Mouse (Mus musculus): Measurements from ENCODE around the gene Ppard.
"Not testable (repeated sequence)": the region's sequence is repeated elsewhere in the genome, so short reads cannot be mapped to it uniquely, and the experiment has no call there.

The Ppard gene

GRCm38 (mm10) chr17:28232475-28233060 lies at the start of gene Ppard:
Gene Ppard (plus strand): TSS chr17:28232700.
- peak; percentile 99 for DNase-seq (ENCODE audit: extremely low spot score)

DNA sequence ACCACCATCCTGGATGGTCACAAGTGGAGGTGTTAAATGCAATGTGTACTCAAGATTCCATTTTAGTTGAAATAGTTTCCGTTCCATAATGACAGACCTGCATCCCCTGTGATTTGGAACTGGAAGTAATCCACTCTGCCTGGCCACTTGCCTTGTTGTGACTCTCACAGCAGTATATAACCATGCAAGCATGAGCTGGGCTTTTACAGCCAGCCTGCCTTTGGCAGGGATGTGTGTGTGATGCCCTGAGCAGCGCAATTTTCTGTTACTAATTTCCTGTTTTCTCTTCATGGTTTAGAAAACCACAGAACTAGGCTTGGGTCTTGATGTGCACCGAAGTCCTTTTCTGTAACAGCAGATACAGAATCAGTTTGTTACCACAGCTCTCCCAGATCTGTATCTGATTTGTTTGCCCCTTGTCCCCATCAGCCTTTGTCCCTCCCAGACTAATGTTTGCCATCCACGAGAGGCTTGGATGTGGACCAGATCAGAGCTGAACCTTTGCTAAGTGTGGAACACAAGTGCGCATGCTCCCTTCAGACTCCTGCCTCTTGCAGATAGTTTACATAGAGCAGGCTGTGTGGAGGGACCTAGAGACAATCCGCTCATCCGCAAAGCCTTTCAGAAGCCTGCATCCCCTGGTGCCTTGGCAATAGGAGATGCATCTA lies 47.4 kb upstream of the Ppard start:
- DNase-seq (ENCODE audit: extremely low spot score), result no peak

DNA sequence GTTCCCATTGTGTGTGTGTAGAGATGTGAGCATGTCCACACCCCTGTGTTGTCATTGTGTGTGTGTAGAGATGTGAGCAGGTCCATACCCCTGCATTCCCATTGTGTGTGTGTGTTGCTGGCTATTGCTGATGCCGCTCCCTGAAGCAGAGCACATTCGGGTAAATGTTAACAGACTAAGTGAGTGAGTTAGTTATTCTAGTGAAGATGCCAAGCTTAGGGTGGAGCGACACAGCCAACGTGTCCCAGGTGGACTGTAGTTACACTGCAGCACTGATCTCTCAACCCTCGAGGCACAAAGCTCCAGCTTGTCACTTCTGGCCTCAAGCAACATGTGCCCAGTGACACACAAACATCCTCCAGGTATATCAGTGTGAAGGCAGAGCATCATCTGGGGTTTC lies 44.2 kb upstream of the Ppard start:
- DNase-seq (ENCODE audit: extremely low spot score), result no peak

DNA sequence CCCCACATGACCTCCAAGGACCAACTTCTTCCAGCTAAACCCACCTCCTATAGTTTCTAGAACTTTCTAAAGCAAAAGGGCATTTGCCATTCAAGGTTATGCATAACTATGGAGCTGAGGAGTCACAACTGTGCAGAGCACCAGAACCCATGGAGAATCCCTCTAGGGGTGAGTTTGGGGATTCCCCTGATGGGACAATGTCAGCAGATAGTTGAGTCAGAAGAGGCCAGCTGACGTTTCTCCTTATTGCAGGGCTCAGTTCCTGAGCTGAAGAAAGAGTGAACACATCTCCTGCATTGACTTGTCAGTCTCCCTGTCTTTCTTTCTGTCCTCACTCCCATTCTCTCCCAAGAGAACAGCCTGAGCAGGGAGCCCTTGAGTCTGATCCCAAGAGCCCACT lies 39.7 kb upstream of the Ppard start:
- no peak for DNase-seq (ENCODE audit: extremely low spot score)

DNA sequence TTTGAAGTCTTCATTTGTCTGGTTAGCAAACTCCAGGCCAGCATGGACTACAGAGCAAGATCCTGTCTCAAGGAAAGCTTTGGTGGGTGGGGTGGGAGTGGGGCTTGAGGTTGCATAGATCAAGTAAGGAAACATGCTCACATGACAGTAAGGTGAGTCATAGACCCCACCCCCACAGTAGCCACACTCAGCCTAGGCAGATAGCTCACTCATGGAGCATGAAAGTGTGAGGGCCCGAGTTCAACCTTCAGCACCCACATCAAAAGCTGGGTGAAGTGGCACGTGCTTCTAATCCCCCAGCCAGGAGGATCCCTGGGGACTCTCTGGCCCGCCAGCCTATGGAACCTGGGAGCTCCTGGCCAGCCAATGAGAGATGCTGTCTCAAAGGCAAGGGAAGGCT lies 38.9 kb upstream of the Ppard start:
- DNase-seq (ENCODE audit: extremely low spot score), result no peak

DNA sequence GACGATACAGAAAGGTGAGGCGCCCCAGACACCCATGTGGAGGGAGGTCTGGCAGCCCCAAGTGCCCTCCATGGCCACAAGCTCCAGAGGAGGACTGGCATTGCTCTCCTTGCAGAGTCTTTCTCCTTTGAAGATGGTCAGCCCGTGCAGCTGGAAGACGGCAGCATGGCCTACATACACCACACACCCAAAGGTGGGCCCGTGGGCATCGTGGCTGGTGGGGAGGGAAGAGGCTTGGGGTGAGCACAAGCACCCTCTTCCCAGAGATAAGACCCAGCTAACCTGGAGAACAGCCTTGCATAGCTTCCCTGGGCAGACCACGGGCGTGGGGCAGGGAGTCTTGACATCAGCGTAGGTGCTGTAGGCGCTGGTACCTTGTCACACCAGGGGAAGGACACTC lies 37.5 kb upstream of the Ppard start:
- no peak for DNase-seq (ENCODE audit: extremely low spot score)

DNA sequence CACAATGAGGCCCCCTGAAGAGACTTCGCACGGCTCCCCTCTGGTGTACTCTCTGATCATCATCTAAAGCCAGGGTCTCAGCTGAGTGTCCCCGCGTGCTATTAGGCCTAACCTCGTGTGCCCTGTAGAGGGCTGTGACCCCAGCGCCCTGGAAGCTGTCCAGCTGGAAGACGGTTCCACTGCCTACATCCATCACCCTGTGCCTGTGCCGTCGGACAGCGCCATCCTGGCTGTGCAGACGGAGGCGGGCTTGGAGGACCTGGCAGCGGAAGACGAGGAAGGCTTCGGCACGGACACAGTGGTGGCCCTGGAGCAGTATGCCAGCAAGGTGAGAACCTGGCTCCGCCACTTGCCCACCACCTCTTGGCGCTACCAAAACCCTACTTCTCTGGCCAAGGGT lies 34.9 kb upstream of the Ppard start:
- DNase-seq (ENCODE audit: extremely low spot score), result no peak

DNA sequence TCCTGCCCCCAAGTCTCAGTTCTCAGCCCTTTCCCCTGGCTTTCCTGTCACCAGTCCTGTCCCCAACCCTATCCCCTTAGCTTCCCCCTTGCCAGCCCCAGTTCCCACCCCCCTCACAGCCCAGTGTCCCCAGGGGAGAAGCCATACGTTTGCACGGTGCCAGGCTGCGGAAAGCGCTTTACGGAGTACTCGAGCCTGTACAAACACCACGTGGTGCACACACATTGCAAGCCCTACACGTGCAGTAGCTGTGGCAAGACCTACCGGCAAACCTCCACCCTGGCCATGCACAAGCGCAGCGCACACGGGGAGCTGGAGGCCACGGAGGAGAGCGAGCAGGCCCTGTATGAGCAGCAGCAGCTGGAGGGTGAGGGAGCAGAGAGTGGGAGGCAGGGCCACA lies 30.5 kb upstream of the Ppard start:
- no peak for DNase-seq (ENCODE audit: extremely low spot score)

GRCm38 (mm10) chr17:28204052-28204720 lies 28.3 kb upstream of the Ppard start:
- peak; percentile 63 for DNase-seq (ENCODE audit: extremely low spot score)

DNA sequence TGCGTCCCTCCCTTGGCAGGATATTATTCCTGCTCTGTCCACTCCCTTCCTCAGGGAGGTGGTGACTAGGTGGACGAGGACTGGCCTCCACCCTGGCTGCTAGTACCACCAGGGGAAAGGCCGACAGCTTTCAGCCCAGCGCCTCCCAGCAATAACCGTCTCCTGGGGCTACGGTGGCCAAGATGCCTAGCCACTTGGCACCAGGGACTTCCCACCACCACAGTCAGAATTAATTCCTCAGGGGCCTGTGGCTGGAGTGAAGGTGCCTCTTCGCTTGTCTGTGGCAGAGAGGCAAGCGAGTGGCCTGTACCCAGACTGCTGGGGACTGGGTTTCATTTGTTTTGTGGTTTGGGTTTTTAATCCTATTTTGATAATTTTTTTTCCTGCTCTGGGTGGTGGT lies 27.1 kb upstream of the Ppard start:
- DNase-seq (ENCODE audit: extremely low spot score), result no peak

- no peak for DNase-seq (ENCODE audit: extremely low spot score)
These were observed 25.4 kb upstream of the Ppard start for GRCm38 (mm10) chr17:28207092-28207491.

- DNase-seq (ENCODE audit: extremely low spot score), result peak; percentile 77
These were observed 24.7 kb upstream of the Ppard start, which contains the start of gene Def6 for GRCm38 (mm10) chr17:28207591-28208313. Gene Def6 (plus strand): TSS chr17:28207778.

GRCm38 (mm10) chr17:28208314-28208612 lies 24.2 kb upstream of the Ppard start:
- DNase-seq (ENCODE audit: extremely low spot score), result no peak

DNA sequence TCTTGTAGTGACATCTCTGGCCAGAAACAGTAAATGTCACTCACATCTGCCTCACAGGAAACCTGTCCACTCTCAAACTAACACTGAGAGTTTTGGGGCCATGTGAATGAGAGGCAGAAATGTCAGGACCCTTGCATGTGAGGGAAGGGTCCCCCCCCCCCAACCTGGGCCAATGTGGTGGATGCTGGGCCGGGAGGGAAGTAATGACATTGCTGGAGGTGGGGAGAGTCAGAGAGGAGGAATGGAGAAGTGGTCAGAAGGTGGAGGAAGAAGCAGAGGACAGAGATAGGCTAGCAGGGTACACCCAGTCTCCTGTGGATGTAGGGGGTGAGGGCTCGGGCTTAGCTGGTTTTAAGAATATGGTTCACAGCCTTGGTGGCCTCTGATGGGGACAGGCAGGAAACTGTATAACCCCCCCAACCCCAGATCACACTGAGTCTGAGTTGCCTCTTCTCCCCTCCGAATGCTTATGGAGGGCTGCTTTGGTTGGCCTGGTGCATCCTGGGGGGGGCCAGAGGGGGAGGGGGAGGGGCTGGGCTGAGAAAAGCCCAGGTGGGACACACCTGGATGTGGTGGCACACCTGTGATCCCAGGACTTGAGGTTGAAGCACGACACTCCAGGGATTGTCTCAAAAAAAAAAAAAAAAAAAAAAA lies 22.9 kb upstream of the Ppard start:
- no peak for DNase-seq (ENCODE audit: extremely low spot score)

DNA sequence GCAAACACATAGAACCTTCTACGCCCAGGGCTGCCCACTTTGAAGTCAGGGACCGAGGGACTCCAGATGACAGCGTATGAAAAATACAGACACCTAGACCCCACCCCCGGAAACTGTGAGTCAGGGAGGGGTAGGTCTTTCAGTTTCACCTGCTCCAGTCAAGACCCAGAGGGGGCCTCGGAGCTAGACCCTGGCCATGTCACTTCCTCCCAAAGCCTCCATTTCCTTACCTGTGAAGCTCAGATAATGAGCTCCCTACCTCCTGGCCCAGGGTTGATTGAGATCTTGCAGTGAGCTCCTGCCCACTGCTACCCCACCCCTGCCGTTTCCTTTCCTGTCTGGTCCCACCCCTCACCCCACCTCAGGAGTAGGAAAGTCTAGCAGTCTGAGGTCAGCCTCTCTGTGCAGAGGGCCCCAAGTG lies 20.6 kb upstream of the Ppard start:
- no peak for DNase-seq (ENCODE audit: extremely low spot score)

DNA sequence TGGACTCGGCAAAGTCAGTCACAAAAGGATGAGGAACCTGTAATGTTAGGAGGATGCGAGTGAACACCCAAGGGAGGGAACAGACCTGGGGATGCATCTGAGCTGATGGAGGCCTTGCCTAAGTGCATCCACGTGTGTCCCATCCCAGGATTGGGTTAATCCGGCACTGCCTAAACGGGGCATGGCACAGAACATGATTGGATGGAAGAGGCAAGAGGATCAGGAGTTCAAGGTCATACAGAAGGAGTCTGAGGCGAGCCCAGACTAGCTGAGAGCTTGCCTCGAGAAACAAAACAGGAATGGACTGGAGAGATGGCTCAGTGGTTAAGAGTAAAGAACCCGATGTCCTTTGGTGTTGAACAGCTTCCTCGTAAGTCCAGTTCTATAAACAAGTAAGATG lies 20.1 kb upstream of the Ppard start:
- DNase-seq (ENCODE audit: extremely low spot score), result no peak

DNA sequence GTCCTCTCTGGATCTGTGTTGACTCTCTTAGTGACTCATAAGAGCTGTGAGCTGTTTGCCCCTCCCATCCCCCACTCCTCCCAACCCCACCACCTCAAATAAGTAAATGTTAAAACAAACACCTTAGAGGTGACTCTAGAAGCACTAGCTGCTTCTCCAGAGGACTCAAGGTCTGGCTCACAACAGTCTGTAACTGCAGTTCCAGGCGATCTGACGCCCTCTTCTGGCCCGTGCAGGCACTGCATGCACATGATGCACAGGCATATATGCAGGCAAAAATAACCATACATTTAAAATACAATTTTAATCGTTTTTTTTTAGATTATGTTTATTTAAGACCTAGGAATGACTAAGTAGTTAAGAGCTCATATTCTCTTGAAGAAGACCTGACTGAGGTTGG lies 19.3 kb upstream of the Ppard start:
- no peak for DNase-seq (ENCODE audit: extremely low spot score)

GRCm38 (mm10) chr17:28216791-28217190 lies 15.7 kb upstream of the Ppard start:
- DNase-seq (ENCODE audit: extremely low spot score), result no peak

DNA sequence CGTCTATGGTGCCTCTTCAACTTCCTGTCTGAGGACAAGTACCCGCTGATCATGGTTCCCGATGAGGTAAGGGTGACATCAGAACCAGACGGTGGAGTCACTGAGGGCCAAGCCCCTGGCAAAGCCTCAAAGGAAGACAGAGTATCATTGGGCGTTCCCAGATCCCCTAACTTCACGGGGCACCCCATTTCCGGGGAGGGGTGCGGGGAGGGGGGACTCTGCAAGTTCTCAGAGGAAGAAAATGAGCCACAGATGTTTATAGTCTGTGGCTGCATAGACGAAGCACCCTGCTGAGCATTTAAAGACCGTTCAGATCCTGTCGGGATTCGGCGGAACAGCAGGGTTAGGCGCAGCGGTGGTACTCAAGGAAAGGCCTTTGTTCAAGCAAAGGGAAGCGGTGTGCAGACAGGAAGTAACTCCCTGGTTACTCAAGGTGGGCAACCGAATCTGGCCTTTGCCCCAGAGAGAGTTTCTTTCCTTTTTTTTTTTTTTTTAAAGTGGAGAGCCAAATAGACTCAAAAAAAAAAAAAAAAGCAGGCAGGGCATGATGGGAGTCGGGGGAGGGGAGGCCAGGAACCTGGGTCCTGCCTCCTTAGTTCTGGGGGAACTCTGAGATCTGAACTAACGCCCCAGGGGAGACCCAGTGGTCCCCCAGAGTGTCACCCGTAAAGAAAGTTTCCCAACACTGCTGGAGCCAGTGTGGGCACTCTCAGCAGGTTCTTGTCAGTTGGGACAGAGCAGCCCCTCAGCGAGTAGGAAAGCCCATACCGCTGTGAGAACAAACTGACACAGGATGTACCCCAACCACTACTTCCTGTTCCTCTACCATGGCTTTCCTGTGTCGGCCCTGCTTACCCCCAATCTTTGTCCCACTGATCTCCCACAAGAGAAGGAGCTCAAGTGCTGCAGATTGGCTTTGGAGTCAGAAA lies 14.5 kb upstream of the Ppard start:
- DNase-seq (ENCODE audit: extremely low spot score), result no peak

- DNase-seq (ENCODE audit: extremely low spot score), result not testable (repeated sequence)
These were observed 10.0 kb upstream of the Ppard start for GRCm38 (mm10) chr17:28222463-28222862.

All from embryo, embryonic 9.5 days (tissue).